ENCODE assay signal across 15 mouse cellular contexts in the genomic region with DNA sequence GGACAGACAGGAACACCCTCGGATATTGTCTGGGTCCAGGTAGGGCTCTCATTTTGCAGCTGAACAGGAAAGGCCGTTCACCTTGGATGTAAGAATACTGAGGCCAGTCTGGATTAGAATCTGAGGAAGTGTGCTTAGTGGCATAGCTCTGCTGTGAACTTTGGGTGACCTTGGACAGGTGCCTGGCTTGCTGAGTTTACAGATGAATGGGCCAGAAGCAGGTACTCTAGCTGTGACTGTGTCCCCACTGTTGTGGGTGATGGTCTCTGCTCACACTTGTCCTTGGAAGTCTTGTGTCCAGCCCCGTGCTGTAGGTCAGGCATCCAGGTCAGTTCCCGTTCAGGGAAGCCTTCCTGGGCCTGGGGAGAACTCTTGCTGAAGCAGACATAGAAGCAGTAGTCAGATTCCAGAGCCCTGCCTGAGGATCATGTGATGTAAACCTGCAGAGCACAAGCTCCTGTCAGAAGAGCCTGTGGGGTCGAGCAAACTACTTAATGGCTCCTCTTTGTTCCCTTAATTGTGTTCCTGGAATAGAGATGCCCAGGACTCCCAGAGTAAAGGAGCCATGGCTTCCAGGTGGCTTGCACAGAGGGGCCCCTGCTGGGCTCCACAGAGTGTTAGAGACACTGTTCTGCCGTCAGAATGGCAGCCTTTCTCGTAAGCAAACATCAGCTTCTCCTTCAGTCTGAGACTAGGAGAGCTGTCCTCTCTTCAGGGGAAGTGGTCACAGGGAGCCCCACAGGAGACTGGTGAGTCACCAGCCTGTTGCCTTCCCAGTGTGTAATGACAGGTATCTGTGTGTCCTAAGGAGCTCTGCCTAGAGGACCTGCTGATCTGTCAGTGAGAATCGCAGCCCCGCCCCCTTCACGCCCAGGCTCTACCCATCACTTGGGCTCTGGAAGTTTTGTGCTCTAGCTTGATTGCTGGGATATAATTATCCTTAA.
DNase-seq lines count a peak whose midpoint lies in the region; ATAC-seq and TF ChIP-seq lines count a peak whose summit lies in the region.
"Had no signal": no experiment of that assay in that cellular context is flagged by ENCODE, and none has a peak within 500 bp of the region (broad histone marks: within the 10 kb centered on the region; RNA-seq: fewer than 3 reads in every experiment).

No protein-coding gene starts in this region.

- 61% methylated on average over 10 of the region's 10 CpGs for WGBS in limb, embryonic 12.5 days

- H3K4me1 ChIP-seq in ES-E14 (ENCODE audit: control insufficient read depth in 2 of 2, insufficient read depth in 2 of 2, low read length in 2 of 2, poor library complexity in 1 of 2), result peaks cover 0 to 12% of the 10 kb centered on the region in 2 experiments; a peak in 2 of 4 replicates
- H3K4me1 ChIP-seq in limb, embryonic 12.5 days (replicated peaks), result peaks cover 26% of the 10 kb centered on the region
- H3K4me1 ChIP-seq: neural tube, embryonic 13.5 days had no signal

- in situ Hi-C loops in ES-E14 (cut with MboI; ENCODE audit: low sequenced_read_pairs in 2 of 2, unreplicated experiment in 2 of 2), result no loop called here

- peak; percentile 55 for DNase-seq in kidney, adult 18-20 months
- DNase-seq in kidney, postnatal 10 days, result no peak
- DNase-seq in ES-E14 (ENCODE audit: low read depth, low spot score), result peak; percentile 80
- DNase-seq in testis, postnatal 10 days (ENCODE audit: low spot score), result no peak
- DNase-seq in adrenal gland, adult 18-20 months (ENCODE audit: low spot score in 2 of 2), result no peak
- DNase-seq: cerebellum, adult 9-10 months; retina, postnatal 1 day had no signal

- no peaks in the 10 kb centered on the region for H3K27me3 ChIP-seq in limb, embryonic 12.5 days
- H3K27me3 ChIP-seq: embryonic facial prominence, embryonic 12.5 days; heart, embryonic 15.5 days; neural tube, embryonic 13.5 days had no signal

- no peaks in the 10 kb centered on the region for H3K9me3 ChIP-seq in ES-E14 (ENCODE audit: control insufficient read depth, insufficient read depth, low read depth, low read length)
- no peaks in the 10 kb centered on the region for H3K9me3 ChIP-seq in limb, embryonic 12.5 days
- H3K9me3 ChIP-seq: embryonic facial prominence, embryonic 12.5 days; heart, embryonic 15.5 days; neural tube, embryonic 13.5 days had no signal

- H3K9ac ChIP-seq in ES-E14 (ENCODE audit: insufficient read depth, low read depth, low read length, poor library complexity, severe bottlenecking), result no peak overlapping the region
- 0 out of 2 replicates have a peak overlapping the region, but pooled peaks have one; percentile 18 for H3K9ac ChIP-seq in limb, embryonic 12.5 days (replicated peaks)
- H3K9ac ChIP-seq: embryonic facial prominence, embryonic 12.5 days; heart, embryonic 15.5 days; neural tube, embryonic 13.5 days had no signal

- peak overlapping the region; percentile 56; the same call in 1 of the 2 replicates for H3K27ac ChIP-seq in ES-E14 (ENCODE audit: insufficient read depth, low read depth, low read length, poor library complexity, severe bottlenecking)
- no peak overlapping the region for H3K27ac ChIP-seq in limb, embryonic 12.5 days
- H3K27ac ChIP-seq: embryonic facial prominence, embryonic 12.5 days; heart, embryonic 15.5 days; hindbrain, postnatal 0 days; neural tube, embryonic 13.5 days had no signal

- peak; percentile 71 for ATAC-seq in granulocyte monocyte progenitor cell, adult 5-6 weeks (replicated peaks; ENCODE audit: poor library complexity, severe bottlenecking)
- ATAC-seq in limb, embryonic 12.5 days (ENCODE audit: insufficient number of reproducible peaks, insufficient read depth, low FRiP score, low TSS enrichment, low read depth), result no peak
- no peak for ATAC-seq in megakaryocyte-erythroid progenitor cell, adult 5-6 weeks (replicated peaks; ENCODE audit: low FRiP score, low TSS enrichment, poor library complexity, severe bottlenecking)
- ATAC-seq: hindbrain, postnatal 0 days; midbrain, embryonic 16.5 days had no signal

- peaks cover 15% of the 10 kb centered on the region; the same call in 1 of the 2 replicates for H3K36me3 ChIP-seq in ES-E14 (ENCODE audit: control insufficient read depth, insufficient read depth, low read length, poor library complexity, severe bottlenecking)
- peaks cover 82% of the 10 kb centered on the region for H3K36me3 ChIP-seq in limb, embryonic 12.5 days

- H3K4me2 ChIP-seq in limb, embryonic 12.5 days, result no peak overlapping the region
- H3K4me2 ChIP-seq: embryonic facial prominence, embryonic 12.5 days; heart, embryonic 15.5 days; neural tube, embryonic 13.5 days had no signal

- H3K4me3 ChIP-seq in ES-E14 (ENCODE audit: insufficient read depth in 1 of 2, low read depth in 1 of 2, low read length in 2 of 2, poor library complexity in 1 of 2, severe bottlenecking in 1 of 2), result no peak overlapping the region
- H3K4me3 ChIP-seq in limb, embryonic 12.5 days (replicated peaks), result no peak overlapping the region
- H3K4me3 ChIP-seq: embryonic facial prominence, embryonic 12.5 days; heart, embryonic 15.5 days; neural tube, embryonic 13.5 days had no signal

TF ChIP-seq in ES-E14, 5 proteins besides CTCF, POLR2A, EP300 and RAD21:
- TF ChIP-seq MAFK (IDR thresholded peaks at IDR 0.05; ENCODE audit: insufficient read depth, low read depth, low read length) (no peak), CHD2 (IDR thresholded peaks at IDR 0.05; ENCODE audit: low read depth, low read length) (peak; percentile 33; the same call in 1 of the 2 replicates), HCFC1 (IDR thresholded peaks at IDR 0.05; ENCODE audit: borderline replicate concordance, insufficient read depth, low read length) (no peak), ZC3H11A (IDR thresholded peaks at IDR 0.05; ENCODE audit: borderline replicate concordance, low read depth, low read length) (no peak), ZNF384 (IDR thresholded peaks at IDR 0.05; ENCODE audit: low read depth, low read length) (no peak)

Comparison
In these comparisons a context has a peak if more than half of its experiments do, and no peak if none do; other contexts are left out.
1. DNase-seq: peak in kidney, adult 18-20 months (single experiment) and ES-E14 (single experiment); none in kidney, postnatal 10 days (single experiment), testis, postnatal 10 days (single experiment) and adrenal gland, adult 18-20 months (0 of 2).